Mouse (Mus musculus) testis, adult 2 months (tissue): Measurements from ENCODE around the gene Bricd5.

Source experiments
- CTCF ChIP-seq: fragments of 200-500 bp; IDR thresholded peaks from 2 replicates; pipeline ENCODE4 v1.5.1; 2012; ENCODE audit warnings: low read depth, mild to moderate bottlenecking, inconsistent platforms, low read length, moderate library complexity; ENCODE audit not compliant: control insufficient read depth, insufficient read depth, insufficient replicate concordance
- POLR2A ChIP-seq: fragments of 200-500 bp; IDR thresholded peaks from 2 replicates; pipeline ENCODE4 v1.6.1; 2012; ENCODE audit warnings: low read depth, mild to moderate bottlenecking, inconsistent platforms, low read length, moderate library complexity; ENCODE audit not compliant: control insufficient read depth

DNA sequence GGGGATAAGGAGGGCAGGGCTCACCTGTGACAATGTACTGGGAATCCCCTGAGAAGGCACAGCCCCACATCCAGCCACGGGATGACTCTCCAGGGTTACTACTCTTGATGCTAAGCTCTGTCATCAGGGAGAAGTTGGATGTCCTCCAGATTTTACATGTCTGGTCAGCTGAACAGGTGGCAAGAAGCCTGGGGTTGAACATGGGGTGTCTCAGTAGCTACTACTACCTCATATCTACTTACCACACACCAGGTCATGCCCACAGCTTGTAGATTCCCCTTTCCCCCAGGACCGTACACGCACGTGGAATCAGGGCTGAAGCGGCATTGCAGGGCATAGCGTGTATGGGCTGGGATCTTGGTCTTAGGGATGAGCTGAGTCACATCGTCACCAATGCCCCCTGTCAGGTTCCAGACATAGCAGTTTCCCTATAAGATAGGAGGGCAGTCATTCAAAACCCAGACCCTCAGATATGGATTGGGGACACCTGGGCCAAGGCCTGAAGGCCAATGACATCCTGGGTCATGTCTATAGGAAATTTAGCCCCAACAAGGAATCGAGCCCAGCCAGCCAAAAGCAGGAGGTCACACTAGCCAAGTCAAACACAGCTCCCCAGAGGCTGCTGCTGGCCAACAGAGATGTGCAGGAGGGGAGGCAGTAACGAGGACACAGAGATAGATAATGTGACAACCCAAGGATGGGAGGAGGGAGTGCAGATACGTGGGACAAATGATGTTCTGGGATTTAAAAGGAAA is 2.5 kb downstream of the Bricd5 start:
- TF ChIP-seq CTCF (no peak), POLR2A (no peak)
